Mouse (Mus musculus) CH12F3 (cell line): ENCODE data around the gene Abcd1.

Experiments used
- in situ Hi-C: fragments of 300-500 bp; cut with MboI; formaldehyde crosslinking; loops from 2 replicates; pipeline ENCODE4 v1.14.3; 2020; ENCODE audit warnings: low sequenced_read_pairs

Gene Abcd1

GRCm38 (mm10) chrX:73716109-73716661, at the start of gene Abcd1, which contains the start of gene Bcap31:
Gene Abcd1 (plus strand): TSS chrX:73716597.
Gene Bcap31 (minus strand): TSS chrX:73716175.
- in situ Hi-C loops: no loop called here

- in situ Hi-C loops: loop anchor here (25.0 kb wide), 1 partner anchor 660 kb away; no protein-coding TSS in a partner anchor
These were observed 44.4 kb upstream of the Abcd1 start for GRCm38 (mm10) chrX:73672031-73672431.

DNA sequence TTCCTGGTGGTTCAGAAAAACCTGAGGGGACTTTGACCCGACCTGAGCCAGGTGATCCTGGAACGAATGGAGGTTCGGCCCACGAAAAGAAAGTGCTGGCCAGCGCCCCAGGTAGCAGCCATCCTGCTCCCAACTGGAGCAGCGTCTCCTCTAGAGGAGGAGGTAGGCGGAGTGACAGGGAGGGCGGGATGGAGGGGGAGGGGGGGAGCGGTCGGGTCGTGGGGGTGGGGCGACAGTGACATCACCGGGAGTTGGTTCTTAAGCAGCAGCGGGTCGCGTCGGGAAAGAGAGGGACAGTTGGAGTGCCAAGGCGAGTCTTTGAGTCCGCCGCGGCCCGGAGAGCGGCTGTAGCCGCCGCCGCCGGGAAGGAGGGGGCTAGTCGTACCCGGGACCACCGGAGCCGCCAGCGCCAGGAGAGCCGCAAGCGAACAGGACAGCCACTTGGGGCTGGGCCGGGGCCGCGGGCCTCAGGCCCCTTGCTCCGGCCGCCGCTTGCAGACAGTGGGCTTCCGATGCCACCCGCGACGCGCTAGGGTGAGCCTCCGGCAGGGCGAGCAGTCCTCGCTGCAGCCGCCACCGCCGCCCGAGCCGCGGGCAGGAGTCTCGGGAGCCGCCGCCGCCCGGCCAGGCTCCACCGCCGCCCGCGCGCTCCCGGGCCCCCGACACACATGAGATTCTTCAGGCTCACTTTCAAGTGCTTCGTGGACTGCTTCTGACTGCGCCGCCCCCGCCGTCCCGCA, 43.3 kb upstream of the Abcd1 start, which contains the start of gene Slc6a8:
Gene Slc6a8, plus strand, starts transcription at position 272 of the 740 bp plus-strand sequence.
- in situ Hi-C loops: loop anchor here (25.0 kb wide), 1 partner anchor 661 kb away; no protein-coding TSS in a partner anchor

GRCm38 (mm10) chrX:73673619-73673967, 42.8 kb upstream of the Abcd1 start:
- in situ Hi-C loops: loop anchor here (25.0 kb wide), 1 partner anchor 661 kb away; no protein-coding TSS in a partner anchor

GRCm38 (mm10) chrX:73673968-73674661, 42.3 kb upstream of the Abcd1 start:
- in situ Hi-C loops: loop anchor here (25.0 kb wide), 1 partner anchor 662 kb away; no protein-coding TSS in a partner anchor

GRCm38 (mm10) chrX:73675231-73675630, 41.2 kb upstream of the Abcd1 start:
- in situ Hi-C loops: no loop called here

- in situ Hi-C loops: no loop called here
These were observed 39.7 kb upstream of the Abcd1 start for GRCm38 (mm10) chrX:73676668-73677067.

- in situ Hi-C loops: no loop called here
These were observed 32.2 kb upstream of the Abcd1 start for GRCm38 (mm10) chrX:73684156-73684555.

GRCm38 (mm10) chrX:73684978-73685377, 31.4 kb upstream of the Abcd1 start:
- in situ Hi-C loops: no loop called here

- in situ Hi-C loops: no loop called here
These were observed 30.8 kb upstream of the Abcd1 start for GRCm38 (mm10) chrX:73685629-73686028.

GRCm38 (mm10) chrX:73690917-73691629, 25.3 kb upstream of the Abcd1 start:
- in situ Hi-C loops: no loop called here

GRCm38 (mm10) chrX:73700472-73700871, 15.9 kb upstream of the Abcd1 start:
- in situ Hi-C loops: no loop called here

- in situ Hi-C loops: no loop called here
These were observed 805 bp upstream of the Abcd1 start for GRCm38 (mm10) chrX:73715476-73716108.

DNA sequence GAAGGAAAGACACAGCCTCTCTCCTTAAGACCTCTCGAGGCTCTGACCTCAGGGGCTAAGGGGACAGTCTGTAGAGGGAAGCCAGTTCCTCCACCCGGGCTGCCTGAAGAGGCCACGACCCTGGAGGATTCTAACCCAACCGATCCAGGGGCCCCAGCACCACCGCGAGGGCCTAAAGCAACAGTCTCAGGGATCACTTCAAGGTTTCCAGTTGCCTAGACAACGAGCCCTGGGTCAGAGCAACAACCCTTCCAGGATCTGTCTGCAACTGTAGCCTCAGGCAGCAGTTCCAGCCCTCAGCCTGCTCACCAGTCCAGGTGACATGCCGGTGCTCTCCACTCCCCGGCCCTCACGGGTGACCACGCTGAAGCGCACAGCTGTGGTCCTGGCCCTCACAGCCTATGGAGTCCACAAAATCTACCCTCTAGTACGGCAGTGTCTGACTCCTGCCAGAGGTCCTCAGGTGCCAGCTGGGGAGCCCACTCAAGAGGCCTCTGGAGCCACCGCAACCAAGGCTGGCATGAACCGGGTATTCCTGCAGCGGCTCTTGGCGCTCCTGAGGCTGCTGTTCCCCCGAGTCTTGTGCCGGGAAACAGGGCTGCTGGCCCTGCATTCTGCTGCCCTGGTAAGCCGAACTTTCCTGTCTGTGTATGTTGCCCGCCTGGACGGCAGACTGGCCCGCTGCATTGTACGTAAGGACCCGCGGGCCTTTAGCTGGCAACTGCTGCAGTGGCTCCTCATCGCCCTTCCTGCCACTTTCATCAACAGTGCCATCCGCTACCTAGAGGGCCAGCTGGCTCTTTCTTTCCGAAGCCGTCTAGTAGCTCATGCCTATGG, 530 bp downstream of the Abcd1 start:
- in situ Hi-C loops: no loop called here

- in situ Hi-C loops: no loop called here
These were observed 1.3 kb downstream of the Abcd1 start for GRCm38 (mm10) chrX:73717667-73718066.

DNA sequence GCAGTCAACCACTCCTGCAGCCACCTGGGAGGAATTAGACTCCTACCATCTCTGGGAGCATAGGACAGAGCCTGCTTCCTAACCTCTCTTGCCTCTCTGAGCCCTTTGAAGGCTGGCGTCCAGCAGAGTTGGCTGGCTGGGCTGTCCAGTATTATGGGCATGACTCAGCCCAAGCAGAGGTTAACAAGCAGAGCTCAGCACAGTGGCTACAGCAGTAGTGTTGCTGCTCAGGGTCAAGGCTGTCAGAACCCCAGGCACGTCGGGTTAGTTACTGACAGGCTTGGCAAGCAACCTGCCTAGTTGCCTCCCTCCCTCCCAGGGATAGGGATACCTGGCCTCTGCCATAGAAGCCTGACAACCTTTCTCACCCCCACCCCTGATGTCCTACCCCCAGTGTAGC, 1.9 kb downstream of the Abcd1 start:
- in situ Hi-C loops: no loop called here

DNA sequence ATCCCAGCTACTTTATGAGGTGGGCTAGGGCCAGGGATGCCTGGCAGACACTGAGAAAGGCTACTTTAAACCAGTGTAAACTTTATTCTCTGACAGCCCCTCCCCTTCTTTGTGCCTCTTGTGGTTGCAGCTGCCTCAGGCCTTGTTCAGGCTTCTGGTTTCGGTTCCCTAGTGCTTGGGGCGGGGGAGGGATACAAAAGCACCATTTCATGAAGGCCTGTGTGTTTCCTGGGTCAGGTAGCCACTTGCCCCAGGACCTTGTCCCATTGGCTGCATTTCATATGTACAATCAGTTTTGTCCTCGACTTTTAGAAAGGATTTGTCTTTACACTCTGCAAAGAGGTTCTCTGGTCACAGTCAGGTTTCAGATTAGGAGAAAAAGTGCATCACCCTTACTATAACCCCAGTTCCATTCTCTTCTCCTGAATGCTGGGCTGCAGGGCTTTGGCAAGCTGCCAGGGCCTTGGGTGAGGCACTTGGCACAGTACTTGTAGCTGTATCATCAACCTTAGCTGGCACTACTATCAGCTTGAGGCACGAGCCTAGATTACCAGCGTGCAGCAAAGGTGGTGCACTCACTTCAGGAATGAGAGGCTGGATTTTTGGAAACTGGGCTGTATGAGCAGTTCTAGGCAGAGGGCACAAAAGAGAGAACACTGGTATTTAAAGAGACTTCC, 2.4 kb downstream of the Abcd1 start:
- in situ Hi-C loops: no loop called here

- in situ Hi-C loops: no loop called here
These were observed 14.5 kb downstream of the Abcd1 start for GRCm38 (mm10) chrX:73730908-73731307.

DNA sequence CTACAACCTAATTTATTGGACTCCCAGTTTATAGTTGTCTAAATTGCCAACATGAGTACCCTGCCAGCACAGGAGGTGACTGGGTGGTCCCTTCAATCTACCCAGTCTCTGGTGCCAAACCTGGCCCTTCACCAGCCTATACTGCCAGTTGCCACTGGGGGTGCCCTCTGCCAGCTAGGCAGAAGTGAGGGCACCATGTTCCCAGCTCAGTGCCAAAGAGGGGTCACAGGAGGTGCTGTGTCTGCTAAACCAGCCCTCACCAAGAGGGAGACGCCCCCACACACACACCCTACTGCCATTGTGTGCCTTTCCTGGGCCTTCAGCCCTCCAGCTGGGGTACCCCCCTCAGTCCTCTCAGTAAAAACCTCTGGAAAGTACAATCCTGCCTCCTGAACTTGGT, 21.8 kb downstream of the Abcd1 start:
- in situ Hi-C loops: no loop called here
